Mouse (Mus musculus) spleen, postnatal 4 days (tissue): ENCODE data around the gene Atp8b4.

Experiments used
- DNase-seq, 2 experiments: peaks; one replicate each; pipeline ENCODE4 v3.0.0; 2022; ENCODE audit warnings: low spot score in 2 of 2

Gene Atp8b4

DNA sequence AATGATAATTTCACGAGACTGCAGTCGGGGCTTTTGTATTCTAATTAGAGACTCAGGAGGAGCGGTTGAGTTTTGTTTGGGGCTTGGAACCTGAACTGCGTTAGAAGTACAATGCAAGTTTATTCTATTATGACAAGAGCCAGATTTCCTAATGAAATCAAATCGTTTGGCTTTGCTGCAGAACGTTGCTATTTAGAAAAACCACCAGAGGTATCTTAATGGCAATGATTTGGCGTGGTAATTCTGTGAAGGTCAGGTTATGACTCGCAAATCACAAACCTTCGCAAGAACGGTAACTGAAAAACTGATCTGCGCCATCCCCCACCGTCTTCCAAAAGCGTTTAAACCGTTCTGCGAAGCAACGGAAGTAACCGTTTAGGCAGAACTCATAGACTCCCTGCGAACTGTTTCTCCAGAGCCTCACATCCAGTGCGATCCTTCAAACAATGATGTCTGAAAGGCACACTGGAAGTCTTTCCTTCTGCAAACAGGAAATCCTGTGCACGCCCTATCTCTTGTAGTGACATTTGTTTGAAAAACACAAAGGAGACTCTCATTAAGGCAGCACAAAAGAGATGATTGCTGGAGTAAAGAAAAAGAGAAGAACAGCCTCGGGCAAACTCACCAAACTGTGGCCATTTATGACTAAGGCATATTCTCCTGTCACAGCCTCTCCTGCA, 139.2 kb downstream of the Atp8b4 start:
- DNase-seq, result no peak

- DNase-seq, result no peak
These were observed 139.8 kb downstream of the Atp8b4 start for GRCm38 (mm10) chr2:126360688-126361087.

GRCm38 (mm10) chr2:126359965-126360364, 140.5 kb downstream of the Atp8b4 start:
- no peak for DNase-seq

DNA sequence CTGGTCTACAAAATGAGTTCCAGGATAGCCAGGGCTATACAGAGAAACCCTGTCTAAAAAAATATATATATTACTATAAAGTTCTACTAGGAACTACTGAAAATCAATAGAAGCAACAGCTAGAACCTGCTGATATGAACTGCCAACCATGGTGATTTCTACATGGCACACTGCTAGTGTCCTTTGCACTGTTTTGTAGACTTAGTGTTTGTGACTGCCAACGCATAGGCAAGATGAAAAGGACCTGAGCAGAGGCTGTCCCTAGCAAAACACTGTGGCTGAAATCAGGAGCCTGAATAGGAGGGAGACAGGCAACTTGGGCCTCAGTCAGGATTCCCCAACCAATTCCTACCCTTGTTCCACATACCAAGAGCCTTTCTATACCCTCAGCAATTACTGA, 141.2 kb downstream of the Atp8b4 start:
- no peak for DNase-seq

DNA sequence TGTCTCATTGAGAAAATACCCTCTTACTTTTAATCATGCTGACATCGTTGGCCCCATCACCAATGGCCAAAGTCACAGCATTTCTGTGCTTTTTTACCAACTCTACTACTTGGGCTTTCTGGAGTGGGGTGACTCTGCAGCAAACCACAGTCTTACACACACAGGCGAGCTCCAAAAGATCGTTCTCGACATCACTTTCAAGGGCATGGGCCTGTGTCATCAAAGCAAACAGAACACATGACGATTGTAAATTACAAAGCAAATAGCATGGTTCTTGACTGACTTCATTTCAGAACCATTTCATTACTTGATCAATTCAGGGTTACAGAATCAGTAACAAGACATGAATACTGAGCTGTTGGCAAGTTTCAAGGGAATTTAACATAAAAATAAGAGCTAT, 141.7 kb downstream of the Atp8b4 start:
- DNase-seq, result no peak

- no peak for DNase-seq
These were observed 145.2 kb downstream of the Atp8b4 start for GRCm38 (mm10) chr2:126355259-126355658.

GRCm38 (mm10) chr2:126351811-126352210, 148.7 kb downstream of the Atp8b4 start:
- no peak for DNase-seq

- no peak for DNase-seq
These were observed 157.4 kb downstream of the Atp8b4 start for GRCm38 (mm10) chr2:126343026-126343593.

DNA sequence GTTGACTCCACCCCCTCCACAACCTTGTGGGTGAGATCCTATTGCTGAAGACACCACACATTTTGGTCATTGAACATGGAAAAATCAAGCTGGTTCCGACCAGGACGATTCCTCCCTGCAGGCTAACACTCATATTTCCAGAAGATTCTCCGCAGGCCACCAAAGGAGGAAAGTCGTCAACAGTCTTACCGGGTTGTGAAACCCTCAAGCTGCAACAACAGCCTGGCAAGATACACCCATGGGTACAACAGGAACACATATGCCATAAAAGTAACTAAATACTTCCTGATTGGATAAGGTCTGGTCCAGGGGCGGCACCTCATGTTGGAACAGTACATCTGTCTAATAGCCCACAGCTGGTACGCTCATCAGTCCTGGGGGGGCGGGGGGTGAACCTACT, 159.0 kb downstream of the Atp8b4 start:
- DNase-seq, result no peak

- peak in 1 of 2 experiments; percentile 52 for DNase-seq
These were observed 160.3 kb downstream of the Atp8b4 start for GRCm38 (mm10) chr2:126340201-126340600.

- DNase-seq, result no peak
These were observed 161.0 kb downstream of the Atp8b4 start for GRCm38 (mm10) chr2:126339516-126339915.

- DNase-seq, result no peak
These were observed 163.3 kb downstream of the Atp8b4 start for GRCm38 (mm10) chr2:126337143-126337542.

DNA sequence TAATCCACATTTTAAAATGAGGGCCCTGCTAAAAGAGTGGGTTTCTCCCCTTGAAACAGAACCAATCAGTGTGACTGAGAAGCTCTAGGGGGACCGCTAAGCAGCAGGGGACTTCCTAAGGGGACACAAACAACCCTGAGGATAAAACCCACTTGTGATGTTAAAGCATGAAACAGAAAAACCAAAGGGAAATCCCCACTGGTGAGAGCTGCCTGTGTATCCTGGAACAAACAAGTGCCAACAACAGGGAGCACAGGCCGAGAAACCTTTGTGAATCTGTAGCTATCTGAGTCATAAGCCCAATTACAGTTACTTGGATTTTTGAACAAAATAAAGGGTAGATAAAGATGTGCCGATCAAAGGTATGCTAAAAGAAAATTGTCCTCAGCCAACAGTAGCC, 168.7 kb downstream of the Atp8b4 start:
- DNase-seq, result no peak

- DNase-seq, result no peak
These were observed 177.3 kb downstream of the Atp8b4 start for GRCm38 (mm10) chr2:126323206-126323605.

- no peak for DNase-seq
These were observed 177.8 kb downstream of the Atp8b4 start for GRCm38 (mm10) chr2:126322631-126323031.

DNA sequence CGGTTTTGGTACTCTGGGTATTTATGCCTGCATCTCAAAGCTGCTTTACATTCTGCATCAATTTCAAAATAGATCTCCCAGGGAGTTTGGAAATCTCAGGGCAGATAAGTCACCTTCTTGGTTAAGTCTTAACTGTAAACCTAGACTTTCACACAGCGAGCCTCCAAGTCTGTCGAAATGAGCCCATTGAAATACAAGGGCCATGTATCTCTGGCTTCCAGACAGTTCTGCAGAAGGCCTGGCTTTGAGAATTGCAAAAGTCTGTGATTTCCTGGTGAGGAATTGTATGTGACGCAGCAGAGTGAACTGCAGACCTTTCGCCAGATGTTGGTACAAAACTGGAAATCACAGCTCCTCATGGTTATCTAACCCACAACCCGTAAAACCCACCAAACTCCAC, 182.4 kb downstream of the Atp8b4 start:
- DNase-seq, result no peak

GRCm38 (mm10) chr2:126316942-126317341, 183.5 kb downstream of the Atp8b4 start:
- DNase-seq, result no peak

DNA sequence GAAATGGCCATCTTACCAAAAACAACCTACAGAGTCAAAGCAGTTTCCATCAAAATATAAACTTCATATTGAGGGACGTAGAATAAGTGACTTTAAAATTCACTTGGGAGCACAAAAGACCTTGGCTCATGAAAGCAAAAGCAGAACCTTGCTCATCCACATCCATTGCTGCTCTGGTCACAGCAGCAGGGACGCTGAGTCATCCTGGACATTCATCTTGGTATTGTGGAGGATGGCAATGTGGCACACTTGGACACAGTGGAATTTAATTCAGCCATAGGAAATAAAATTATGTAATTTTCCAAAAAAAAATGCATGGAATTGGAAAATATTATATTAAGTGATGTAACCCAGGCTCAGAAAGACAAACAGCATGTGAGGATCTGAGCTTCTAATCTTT, 184.1 kb downstream of the Atp8b4 start:
- no peak for DNase-seq

- DNase-seq, result no peak
These were observed 189.4 kb downstream of the Atp8b4 start for GRCm38 (mm10) chr2:126311056-126311455.

- DNase-seq, result no peak
These were observed 190.5 kb downstream of the Atp8b4 start for GRCm38 (mm10) chr2:126309994-126310393.

GRCm38 (mm10) chr2:126304621-126305020, 195.9 kb downstream of the Atp8b4 start:
- no peak for DNase-seq

DNA sequence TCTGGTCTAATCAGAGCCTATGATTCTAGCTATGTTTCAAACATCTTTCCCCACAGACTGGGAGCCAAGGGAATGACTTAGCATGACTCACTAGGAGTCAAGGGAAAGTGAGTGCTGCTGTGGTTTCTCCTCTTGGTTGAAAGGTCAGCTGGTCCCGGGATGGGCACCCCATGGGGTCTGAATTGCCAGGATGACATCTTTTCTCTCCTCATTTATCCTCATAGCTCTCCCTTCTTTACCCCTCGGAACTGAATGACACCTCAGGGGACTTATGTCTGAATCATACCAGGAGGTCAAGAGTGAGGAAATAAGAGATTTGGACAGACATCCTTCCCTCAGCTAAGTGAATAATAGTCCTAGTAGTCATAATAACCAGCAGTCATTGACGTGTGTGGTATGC, 197.2 kb downstream of the Atp8b4 start:
- DNase-seq, result no peak

GRCm38 (mm10) chr2:126302381-126302780, 198.1 kb downstream of the Atp8b4 start:
- no peak for DNase-seq

GRCm38 (mm10) chr2:126290702-126291101, 209.8 kb downstream of the Atp8b4 start:
- no peak for DNase-seq
